Mouse (Mus musculus): ENCODE data around the gene Pgc.
A peak's percentile ranks its signal among the peaks of the same experiment; 100 is the strongest.

The Pgc gene

DNA sequence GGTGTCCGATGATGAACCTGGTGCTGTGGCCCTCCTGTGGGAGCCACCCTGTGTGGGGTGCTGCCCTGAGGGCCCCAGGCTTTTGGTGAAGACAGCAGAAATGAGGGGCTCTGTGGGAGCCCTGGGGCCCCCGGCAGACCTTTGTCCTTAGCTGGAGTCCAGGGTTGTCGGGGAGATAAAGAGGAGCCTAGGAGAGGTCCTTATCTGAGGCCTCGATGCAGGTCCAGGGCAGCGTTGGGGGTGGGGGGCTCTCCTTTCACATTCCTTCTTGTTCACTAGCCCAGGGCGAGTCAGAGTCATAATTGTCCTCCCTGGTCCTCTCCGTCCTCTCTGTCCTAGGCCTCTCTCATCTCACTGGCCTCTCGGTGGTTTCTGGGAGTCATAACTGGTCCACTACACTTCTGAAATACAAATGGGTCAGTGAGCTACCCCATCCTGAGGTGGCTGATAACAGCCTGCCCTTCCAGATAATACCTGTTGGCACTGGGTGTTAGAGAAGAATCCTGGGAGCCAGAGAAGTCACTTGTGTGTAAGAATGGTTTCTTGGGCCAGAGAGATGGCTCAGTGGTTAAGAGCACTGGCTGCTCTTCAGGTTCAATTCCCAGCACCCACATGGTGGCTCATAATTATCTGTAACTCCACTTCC is 26.6 kb downstream of the Pgc start:
- DNase-seq: no peak

DNA sequence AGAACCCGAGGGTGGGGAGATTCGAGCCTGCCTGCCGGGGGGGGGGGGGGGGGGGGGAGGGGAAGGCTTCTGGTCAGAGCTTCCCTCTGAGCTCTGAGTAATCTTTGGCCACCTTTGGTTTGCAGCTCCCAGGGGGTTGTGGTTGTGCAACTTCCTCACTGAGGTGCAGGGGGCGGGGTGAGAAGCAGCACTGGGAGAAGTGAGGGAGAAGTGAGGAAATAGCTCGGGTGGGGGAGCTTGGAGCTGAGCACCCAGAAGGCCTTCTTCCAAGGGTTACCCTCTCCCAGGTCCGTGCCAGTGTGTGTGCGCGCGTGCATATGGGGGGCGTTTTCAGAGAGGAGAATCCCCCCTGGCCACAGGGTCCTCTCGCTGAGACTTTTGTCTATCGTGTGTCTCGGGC is 27.6 kb downstream of the Pgc start:
- DNase-seq: no peak

DNA sequence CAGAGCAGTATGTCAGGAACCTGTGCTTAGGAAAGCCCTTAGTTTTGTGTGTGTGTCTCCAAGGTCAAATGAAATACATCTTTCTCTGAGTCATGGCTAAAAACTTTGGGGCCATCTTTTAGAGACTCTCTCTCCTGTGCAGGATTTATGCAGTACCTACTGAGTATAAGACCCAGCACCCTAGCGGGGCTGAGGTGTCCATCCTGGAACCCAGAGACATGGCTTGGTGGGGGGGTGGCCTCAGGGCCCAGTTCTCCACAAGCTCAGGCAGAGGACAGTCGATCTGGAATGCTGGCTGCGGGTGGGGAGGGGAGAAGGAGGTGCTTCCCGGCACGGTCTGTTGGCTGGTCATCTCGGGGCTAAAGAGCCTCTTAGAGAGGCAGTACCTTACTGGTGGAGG is 29.7 kb downstream of the Pgc start:
- DNase-seq: no peak

DNA sequence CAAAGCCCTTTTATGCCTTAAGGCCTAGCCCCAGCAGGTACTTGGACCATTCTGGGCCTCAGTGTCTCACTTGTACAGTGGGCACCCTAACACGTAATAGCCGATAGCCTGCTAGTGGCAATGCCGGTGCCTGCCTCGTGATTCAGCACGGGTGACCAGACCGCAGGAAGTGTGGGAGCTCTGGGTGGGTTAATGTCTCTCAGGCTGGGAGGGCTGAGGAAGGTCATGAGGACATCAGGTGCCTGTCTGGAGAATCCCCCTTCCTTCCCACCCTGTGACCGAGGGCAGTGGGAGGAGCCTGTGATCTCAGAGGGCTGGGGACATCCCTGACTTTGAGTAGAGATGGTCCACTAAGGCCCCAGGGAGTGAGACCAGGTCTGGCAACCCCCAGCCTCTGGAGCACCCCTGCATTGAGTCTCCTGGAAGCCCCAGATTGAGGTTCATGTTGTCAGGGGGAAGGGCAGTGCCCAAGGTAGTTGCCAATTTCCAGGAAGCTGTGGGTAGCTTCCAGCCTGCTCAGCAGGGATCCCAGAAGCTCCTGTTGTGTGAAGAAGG is 30.5 kb downstream of the Pgc start:
- DNase-seq: peak; percentile 48

DNA sequence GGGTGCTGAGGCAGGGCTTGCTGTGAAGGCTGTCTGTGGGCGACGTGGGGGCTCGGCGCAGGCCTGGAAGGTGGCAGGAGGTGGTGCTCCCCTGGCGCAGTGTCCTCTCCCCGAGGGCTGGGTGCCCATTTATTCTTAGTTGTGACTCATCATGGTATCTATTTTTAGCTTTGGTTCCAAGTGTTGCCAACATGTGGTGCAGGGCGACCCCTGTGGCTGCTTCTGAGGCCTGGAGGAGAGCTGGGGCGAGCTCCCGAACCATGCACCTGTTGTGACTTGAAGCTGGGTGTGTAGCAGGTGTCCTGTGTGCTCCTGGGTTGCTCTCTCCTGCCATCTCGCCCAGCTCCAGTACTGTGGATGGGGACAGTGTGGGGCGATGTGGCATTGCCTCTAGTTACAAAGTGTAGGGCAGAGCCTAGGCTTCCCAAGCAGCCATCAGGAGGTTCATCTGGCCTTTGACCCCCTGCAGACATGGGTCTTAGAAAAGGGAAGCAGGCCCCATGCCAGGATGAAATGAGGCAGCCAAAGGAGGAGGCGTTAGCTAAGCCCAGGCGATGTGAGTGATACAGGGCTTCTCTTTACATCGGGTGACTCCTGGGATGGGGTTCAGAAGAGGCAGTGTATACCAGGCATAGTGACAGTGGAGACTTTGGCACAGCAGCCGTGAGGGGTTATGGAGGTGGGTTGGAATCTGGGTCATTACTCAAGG is 33.2 kb downstream of the Pgc start:
- peak; percentile 68 for DNase-seq

DNA sequence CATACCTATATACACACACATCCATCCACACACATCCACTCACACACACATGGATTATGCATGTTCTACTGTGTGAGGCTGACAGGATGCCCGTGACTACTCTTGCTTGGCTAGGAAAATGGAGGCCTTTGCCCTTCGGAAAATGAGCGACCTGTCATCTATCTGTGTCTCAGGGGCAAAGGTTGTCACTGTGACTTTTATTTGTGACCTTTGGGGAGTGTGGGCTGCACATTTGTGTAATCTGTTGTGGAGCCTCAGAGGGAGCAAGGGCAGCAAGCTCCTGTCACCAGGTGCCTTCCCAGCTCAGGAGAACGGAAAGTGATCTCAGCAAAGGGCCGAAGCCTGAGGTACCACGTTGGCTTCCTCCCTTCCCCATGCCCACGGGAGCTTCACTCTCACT is 35.4 kb downstream of the Pgc start:
- no peak for DNase-seq

DNA sequence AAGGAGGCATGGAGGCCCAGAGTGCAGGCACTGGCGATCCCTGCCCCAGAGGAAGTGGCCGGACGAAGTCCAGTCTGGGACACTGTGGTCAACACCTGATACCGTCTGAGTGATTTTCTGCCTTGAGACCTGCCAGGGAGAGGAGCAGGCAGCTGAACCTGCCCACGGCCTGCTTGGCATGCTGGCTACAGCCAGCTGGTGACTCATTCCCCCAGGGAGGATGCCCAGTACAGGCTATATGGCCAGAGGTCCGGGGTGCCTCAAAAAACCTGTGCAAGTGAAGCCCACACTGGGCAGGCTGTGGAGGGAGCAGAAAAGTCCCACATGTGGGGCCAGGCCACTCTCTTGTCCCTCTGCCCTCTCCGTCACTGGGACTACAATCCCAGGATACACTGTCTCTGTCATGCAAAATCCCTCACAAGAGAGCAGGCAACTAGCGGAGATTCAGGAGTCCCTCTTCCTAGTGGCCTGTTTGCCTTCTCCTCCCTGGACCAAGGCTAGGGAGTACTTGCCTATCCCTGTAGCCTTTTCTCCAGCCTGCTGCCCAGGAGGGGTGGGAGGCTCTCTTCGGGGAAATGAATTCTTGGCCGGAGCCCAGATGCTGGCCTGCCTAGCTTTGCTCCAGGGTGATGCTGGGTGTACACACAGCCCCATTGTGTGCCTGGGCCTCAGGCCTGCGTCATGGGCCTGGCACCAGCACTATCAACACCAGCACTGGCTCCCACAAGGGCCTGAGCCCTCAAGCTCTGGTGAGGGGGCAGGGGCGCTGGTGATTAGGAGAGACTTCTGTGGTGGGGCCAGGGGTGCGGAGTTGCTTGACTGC is 36.1 kb downstream of the Pgc start:
- peak; percentile 74 for DNase-seq

DNA sequence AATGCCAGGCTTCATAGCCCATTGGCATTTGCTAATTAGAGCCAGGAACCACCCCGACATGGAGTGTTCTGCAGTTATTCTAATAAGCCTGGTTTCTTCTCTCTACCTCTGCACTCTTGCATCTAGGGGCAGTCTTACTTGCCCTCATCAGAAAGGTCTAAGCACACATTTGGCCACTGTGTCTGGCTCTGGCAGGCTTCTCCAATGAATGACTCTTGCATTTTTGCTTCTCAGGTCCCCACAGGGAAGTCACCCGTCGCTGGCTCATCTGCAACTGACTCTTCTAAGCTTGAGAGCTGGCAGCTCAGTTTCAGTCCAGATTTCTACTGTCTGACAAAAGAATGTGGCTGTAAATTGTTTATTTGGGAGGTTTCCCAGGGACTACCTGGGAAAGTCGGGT is 39.3 kb downstream of the Pgc start:
- no peak for DNase-seq

DNA sequence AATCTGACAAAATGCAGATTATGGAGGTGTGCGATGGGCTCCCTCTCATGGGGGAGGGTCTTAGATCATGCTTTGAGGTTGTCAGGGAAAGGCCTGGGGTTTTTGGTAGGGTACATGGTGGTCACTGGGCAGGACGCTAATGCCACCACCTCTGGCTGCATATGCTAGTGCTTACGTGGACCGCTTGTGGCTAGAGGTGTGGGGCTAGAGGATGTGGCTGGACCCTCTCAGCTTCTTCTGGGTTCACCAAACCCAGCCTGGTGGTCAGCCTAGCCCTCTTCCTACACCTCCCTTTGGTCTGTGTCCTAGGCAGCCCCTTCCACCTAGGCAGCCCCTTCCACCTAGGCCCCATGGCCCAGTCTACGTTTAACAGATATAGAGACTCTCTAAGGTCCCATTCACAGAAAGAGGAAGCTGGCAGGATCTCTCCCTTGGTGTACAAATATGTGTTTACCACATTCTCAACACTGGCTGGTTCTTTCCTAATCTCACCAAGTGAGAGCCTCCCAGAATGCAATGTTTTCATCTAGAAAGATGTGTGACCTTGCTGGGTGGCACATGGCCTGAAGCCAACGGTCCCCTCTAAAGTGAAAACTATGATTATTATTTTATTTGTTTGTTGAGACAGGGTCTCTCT is 39.9 kb downstream of the Pgc start:
- DNase-seq: no peak

DNA sequence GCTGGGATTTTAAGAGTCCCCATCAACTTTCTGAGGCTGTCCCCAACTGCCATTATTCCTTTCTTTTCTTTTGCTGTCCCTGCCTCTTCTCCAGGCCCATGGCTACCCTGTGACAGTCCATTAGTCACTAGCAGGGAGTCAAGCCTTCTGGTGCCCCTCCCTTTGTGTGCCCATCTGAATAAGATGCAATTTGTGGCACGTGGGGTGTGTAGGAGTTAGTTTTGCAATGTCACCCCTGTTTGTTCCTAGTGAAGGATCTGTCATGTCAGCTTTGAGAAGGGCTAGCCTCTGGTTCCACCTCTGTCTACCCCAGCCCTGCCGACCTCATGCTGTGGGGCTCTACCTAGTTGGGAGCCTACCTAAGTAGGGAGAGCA is 40.4 kb downstream of the Pgc start:
- DNase-seq: no peak

DNA sequence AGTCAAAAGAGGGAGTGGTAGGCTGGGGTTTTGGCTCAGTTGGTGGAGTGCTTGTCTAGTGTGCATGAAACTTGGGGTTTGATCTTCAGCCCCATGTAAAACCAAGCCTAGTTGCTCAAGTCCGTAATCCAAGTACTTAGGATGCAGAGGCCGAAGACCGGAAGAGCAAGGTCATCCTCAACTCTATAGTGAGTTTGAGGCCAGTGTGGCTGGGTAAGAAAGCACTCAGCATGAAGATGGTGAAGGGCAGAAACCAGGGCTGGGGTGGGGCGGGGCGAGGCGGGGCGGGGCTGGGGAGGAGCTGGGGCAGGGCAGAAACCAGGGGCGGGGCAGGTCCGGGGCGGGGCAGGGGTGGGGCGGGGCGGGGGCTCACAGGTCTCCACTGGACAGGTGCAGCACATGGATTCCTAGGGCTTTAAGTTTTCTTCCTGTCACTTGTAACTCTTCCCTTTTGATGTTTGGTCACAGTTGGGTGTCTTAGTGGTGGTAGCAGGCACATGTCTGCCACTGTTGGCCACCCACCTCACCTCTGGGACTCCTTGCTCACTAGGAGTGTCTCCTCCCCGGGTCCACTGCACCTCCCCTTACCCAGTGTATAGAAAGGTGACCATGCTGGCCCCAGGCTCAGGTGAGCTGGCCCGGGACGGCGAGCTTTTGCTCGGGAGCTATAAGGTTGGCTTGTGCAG is 41.0 kb downstream of the Pgc start:
- no peak for DNase-seq

DNA sequence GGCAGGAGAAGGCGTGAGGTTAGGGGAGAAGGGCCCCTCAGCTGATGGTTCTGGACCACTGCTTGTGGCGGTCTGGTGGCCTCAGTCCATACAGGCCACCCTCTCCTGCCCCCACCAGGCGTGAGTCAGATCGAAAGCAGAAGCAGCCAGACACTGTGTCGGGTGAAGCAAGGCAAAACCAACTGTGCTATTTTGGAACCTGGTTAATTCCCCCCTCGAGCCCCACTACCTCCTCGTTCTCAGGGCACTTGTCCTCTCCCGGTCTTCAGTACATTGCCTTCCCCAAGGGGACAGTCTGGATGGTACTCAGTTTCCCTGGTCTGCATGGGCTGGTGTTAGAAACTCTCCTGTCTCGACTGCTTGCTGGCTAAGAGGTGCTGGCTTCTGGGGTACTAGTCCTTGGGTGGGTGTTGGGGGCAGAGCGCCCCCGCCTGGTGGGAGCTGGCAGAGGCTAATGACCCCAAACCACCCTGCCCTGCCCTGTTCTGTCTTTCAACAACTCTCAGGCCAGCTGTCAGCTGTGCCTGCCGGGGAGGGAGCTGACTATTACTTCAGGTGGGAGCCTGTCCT is 42.1 kb downstream of the Pgc start:
- no peak for DNase-seq

DNA sequence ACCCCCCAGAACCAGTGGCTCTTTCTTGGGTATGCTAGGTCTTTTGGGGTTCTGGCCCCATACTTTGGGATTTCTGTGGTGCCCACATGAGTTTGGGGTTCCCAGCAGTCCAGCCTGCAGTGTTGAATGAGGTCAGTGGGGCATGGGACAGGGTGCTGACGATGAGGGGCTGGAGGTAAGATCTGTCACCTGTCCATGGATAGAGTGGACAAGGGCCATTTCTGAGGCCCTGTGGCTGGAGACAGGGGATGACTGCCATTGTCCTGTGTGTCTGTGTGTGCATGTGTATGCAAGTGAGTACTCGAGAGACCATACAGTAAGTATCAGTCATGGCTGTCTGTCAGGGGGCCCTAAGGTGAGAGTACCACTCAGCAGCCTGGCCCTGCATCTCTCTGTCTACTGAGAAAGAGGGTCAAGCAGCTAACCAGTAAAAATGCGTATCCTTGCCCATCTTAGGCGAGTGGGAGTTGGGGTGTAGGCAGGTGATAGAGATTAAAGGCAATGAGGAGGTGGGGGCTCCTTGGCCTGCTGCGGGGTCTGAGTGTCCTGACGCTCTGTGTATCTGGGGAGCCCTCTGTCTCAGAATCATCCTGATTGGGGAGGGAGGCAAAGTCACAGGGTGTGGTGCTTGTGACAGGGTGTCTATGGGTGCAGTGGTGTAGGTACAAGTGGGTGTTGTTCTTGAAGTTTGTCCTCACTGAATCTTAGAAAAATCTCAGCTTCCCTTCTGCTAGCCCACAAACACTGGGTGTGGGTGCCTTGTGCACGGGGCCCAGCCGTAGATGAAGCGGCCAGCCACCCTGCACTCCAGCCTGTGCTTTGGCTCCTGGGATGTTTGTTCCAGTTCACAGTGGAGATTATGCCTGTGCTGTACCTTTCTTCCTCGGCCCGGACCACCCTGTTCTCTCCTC is 43.0 kb downstream of the Pgc start:
- DNase-seq: no peak

DNA sequence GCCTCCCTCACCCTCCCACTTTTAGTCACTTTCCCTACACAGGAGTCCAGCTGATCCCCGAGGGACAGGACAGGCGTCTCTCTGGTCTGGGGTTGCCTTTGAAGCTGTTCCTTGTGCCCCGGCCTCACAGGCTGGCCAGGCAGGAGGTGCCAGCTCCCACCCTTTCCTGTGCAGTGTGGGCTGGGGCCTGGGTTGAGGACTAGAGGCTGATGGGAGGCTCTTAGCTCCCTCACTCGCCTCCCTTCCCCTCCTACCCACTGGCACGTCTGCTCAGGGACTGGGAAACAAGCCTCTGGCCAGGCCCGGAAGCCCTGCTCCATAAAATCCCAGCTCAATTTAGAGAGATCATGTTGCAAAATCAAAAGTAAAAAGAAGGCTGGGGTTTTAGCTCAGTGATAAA is 47.0 kb downstream of the Pgc start:
- no peak for DNase-seq

DNA sequence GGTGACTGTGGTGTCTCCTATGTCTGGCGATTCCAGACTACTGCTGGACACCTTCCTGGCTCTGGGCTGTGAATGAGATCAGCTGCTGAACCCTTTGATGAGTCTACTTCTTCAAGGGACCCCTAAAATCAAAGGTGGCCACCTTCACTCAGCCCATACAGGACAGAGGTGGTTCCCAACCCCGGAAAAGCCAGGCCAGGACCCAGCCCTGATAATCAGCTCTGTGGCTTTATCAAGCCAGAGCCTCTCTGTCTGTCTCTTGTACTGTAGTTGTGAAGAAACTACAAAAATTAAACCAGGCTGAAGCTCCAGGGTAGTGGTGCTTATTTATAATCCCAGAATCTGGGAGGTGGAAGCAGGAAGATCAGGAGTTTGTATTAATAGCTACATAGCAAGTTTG is 50.5 kb downstream of the Pgc start:
- no peak for DNase-seq

DNA sequence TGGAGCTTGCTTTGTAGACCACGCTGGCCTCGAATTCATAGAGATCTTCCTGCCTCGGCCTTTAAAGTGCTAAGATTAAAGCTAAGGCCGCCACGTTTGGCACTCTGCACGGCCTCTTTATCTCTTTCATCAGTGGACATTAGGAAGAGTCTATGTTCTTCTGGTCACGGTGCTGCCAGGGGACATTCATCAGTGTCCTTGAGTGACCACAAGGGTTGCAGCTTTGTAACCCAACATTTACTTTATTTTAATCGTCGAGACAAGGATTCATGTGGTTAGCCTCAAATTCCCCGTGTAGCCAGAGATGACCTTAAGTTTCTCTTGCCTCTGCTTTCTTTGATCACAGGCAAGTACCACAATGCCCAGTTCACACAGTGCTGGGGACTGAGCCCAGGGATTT is 53.8 kb downstream of the Pgc start:
- DNase-seq: no peak

DNA sequence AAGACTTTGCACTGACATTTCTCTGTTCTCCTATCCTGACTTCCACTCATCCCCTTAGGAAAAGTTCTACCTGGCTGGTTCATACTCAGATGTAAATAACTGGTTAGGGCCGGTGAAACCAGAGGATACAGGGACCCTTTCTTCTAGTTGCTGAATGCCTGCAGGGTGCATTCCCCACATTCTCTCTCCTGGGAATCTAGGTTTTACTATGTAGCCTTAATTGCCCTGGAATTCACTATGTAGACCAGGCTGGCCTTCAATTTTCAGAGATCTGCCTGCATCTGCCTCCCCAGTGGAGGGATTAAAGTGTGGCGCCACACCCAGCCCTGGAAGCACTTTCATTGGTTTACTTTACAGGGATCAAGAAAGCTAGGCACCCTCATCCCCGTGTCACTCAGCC is 55.8 kb downstream of the Pgc start:
- no peak for DNase-seq

DNA sequence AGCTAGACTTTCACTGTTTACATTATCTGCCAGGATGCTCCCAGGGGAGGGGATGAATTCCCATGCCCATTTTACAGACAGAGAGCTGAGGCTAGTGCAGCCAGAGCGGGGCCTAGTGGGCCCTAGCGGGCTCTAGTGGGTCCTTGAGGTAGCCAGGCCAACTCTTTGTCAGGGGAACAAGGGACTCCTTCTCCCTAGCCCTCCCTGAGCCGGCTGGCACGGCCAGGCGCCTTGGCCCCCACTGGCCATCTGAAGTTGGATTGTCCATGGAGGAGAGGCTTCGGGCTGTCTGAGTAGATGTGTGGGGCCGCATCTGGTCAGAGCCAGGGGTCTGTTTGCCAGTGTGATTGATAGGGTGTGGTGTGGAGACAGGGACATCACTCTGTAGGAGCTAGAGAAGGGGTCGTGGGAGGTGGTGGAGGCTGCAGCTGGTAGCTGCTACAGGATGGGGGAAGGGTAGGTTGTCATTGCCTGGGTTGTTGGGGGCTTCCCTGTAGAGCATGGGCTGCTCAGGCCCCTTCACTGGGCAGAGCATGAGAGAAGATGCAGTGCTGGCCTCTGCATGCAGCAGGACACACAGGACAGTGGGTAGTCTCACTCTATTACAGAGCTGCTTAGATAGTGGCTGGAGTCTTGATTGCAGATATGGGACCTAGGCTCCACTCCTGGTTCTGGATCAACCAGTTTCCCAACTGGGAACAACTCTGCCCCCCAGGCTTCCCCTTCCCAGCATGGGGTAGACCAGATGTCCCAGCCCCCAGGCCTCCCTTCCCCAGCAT is 57.0 kb downstream of the Pgc start:
- no peak for DNase-seq
